Mouse (Mus musculus) MEL (cell line): ENCODE data around the gene Hnrnpf. TPM values are rescaled to one million over a fixed set of nuclear protein-coding genes. Genes with fewer than 3 reads are reported as not detected.

Experiments
- DNase-seq: peaks from one replicate; pipeline ENCODE4 v3.0.0; 2011; ENCODE audit warnings: low read depth, low spot score
- H3K27ac ChIP-seq: 2 replicates; pipeline ENCODE4 v1.5.1; 2012; ENCODE audit warnings: low read depth, mild to moderate bottlenecking, control low read depth, low read length, moderate library complexity; ENCODE audit not compliant: control insufficient read depth
- H3K27me3 ChIP-seq, 2 experiments: fragments of 150-350 bp in 1 of 2; sonication (generic) in 1 of 2; 2 replicates each; pipeline ENCODE4 v1.6.1; 2012; ENCODE audit warnings: low read length in 2 of 2, mild to moderate bottlenecking in 2 of 2, improper control_type of control experiment in 1 of 2, moderate library complexity in 1 of 2; ENCODE audit not compliant: insufficient read depth in 2 of 2, control insufficient read depth in 1 of 2
- H3K36me3 ChIP-seq, 2 experiments: 2 replicates each; pipeline ENCODE4 v1.6.1; 2012 to 2014; ENCODE audit warnings: low read length in 2 of 2, improper control_type of control experiment in 1 of 2, inconsistent platforms in 1 of 2, mild to moderate bottlenecking in 1 of 2; ENCODE audit not compliant: insufficient read depth in 2 of 2, control insufficient read depth in 1 of 2
- H3K4me1 ChIP-seq, 2 experiments: fragments of 150-350 bp in 1 of 2; sonication (generic) in 1 of 2; 2 replicates each; pipeline ENCODE4 v1.6.1; 2012; ENCODE audit warnings: low read length in 2 of 2, improper control_type of control experiment in 1 of 2, mild to moderate bottlenecking in 1 of 2; ENCODE audit not compliant: insufficient read depth in 2 of 2, control insufficient read depth in 1 of 2
- H3K4me3 ChIP-seq, 2 experiments: fragments of 150-350 bp in 1 of 2; sonication (generic) in 1 of 2; 2 replicates each; pipeline ENCODE4 v1.5.1; 2012; ENCODE audit warnings: low read depth in 2 of 2, low read length in 2 of 2, mild to moderate bottlenecking in 2 of 2, moderate library complexity in 2 of 2, control low read depth in 1 of 2, improper control_type of control experiment in 1 of 2; ENCODE audit not compliant: control insufficient read depth in 1 of 2, insufficient read depth in 1 of 2
- H3K79me2 ChIP-seq: 2 replicates; pipeline ENCODE4 v1.6.1; 2012; ENCODE audit warnings: mild to moderate bottlenecking, low read length, moderate library complexity; ENCODE audit not compliant: control insufficient read depth, poor library complexity, insufficient read depth
- H3K9ac ChIP-seq: 2 replicates; pipeline ENCODE4 v1.6.1; 2012; ENCODE audit warnings: low read depth, mild to moderate bottlenecking, control low read depth, low read length, moderate library complexity; ENCODE audit not compliant: control insufficient read depth, poor library complexity, severe bottlenecking
- H3K9me3 ChIP-seq: fragments of 150-350 bp; sonication (generic); replicated peaks from 2 replicates; pipeline ENCODE4 v1.6.1; 2012; ENCODE audit warnings: mild to moderate bottlenecking, low read length, improper control_type of control experiment, moderate library complexity; ENCODE audit not compliant: insufficient read depth
- CHD1 ChIP-seq: IDR thresholded peaks from 2 replicates; pipeline ENCODE4 v1.6.1; 2012; ENCODE audit warnings: low read depth, mild to moderate bottlenecking, inconsistent platforms, low read length, improper control_type of control experiment
- CHD2 ChIP-seq: IDR thresholded peaks from 2 replicates; pipeline ENCODE4 v1.6.1; 2011; ENCODE audit warnings: low read length, improper control_type of control experiment
- E2F4 ChIP-seq: IDR thresholded peaks from 2 replicates; pipeline ENCODE4 v1.6.1; 2011; ENCODE audit warnings: low read depth, low read length, improper control_type of control experiment, borderline replicate concordance
- ELF1 ChIP-seq: IDR thresholded peaks from 2 replicates; pipeline ENCODE4 v1.6.1; 2014; ENCODE audit warnings: low read depth, mild to moderate bottlenecking, inconsistent platforms, low read length, improper control_type of control experiment, moderate library complexity
- ETS1 ChIP-seq: IDR thresholded peaks from 2 replicates; pipeline ENCODE4 v1.6.1; 2012; ENCODE audit warnings: low read depth, mild to moderate bottlenecking, inconsistent platforms, low read length, improper control_type of control experiment, moderate library complexity
- GATA1 ChIP-seq: IDR thresholded peaks from 2 replicates; pipeline ENCODE4 v1.6.1; 2011; ENCODE audit warnings: low read depth, low read length, improper control_type of control experiment
- HCFC1 ChIP-seq: IDR thresholded peaks from 2 replicates; pipeline ENCODE4 v1.6.1; 2012; ENCODE audit warnings: low read depth, mild to moderate bottlenecking, inconsistent platforms, low read length, improper control_type of control experiment, moderate library complexity
- JUND ChIP-seq: IDR thresholded peaks from 2 replicates; pipeline ENCODE4 v1.6.1; 2011; ENCODE audit warnings: low read depth, mild to moderate bottlenecking, improper control_type of control experiment, low read length
- KAT2A ChIP-seq: conservative IDR thresholded peaks from 2 replicates; pipeline ENCODE4 v1.6.1; 2012; ENCODE audit warnings: low read depth, low read length, improper control_type of control experiment, inconsistent platforms
- MAFK ChIP-seq: IDR thresholded peaks from 2 replicates; pipeline ENCODE4 v1.6.1; 2011; ENCODE audit warnings: low read depth, mild to moderate bottlenecking, low read length, improper control_type of control experiment, borderline replicate concordance
- MAX ChIP-seq: IDR thresholded peaks from 2 replicates; pipeline ENCODE4 v1.6.1; 2011; ENCODE audit warnings: low read length, improper control_type of control experiment
- NELFE ChIP-seq: IDR thresholded peaks from 2 replicates; pipeline ENCODE4 v1.6.1; 2011; ENCODE audit warnings: low read depth, low read length, improper control_type of control experiment
- NRF1 ChIP-seq: IDR thresholded peaks from 2 replicates; pipeline ENCODE4 v1.6.1; 2014; ENCODE audit warnings: low read depth, mild to moderate bottlenecking, inconsistent platforms, low read length, improper control_type of control experiment, moderate library complexity; ENCODE audit not compliant: poor library complexity, insufficient read depth, severe bottlenecking
- POLR2A ChIP-seq, 2 experiments: IDR thresholded peaks; 2 replicates each; pipeline ENCODE4 v1.6.1; 2011 to 2012; ENCODE audit warnings: low read length in 2 of 2, mild to moderate bottlenecking in 2 of 2, control low read depth in 1 of 2, improper control_type of control experiment in 1 of 2, low read depth in 1 of 2, moderate library complexity in 1 of 2; ENCODE audit not compliant: control insufficient read depth in 1 of 2, insufficient read depth in 1 of 2, poor library complexity in 1 of 2
- POLR2AphosphoS2 ChIP-seq: IDR thresholded peaks from 2 replicates; pipeline ENCODE4 v1.6.1; 2011; ENCODE audit warnings: low read length, improper control_type of control experiment
- POLR2AphosphoS5 ChIP-seq: IDR thresholded peaks from 2 replicates; pipeline ENCODE4 v1.6.1; 2012; ENCODE audit warnings: low read depth, borderline replicate concordance, mild to moderate bottlenecking, inconsistent platforms, low read length, moderate library complexity, mixed read lengths
- RCOR1 ChIP-seq: IDR thresholded peaks from 2 replicates; pipeline ENCODE4 v1.6.1; 2012; ENCODE audit warnings: low read depth, mild to moderate bottlenecking, inconsistent platforms, low read length, improper control_type of control experiment
- SIN3A ChIP-seq: IDR thresholded peaks from 2 replicates; pipeline ENCODE4 v1.6.1; 2012; ENCODE audit warnings: low read length, improper control_type of control experiment, inconsistent platforms
- SMC3 ChIP-seq: IDR thresholded peaks from 2 replicates; pipeline ENCODE4 v1.6.1; 2011; ENCODE audit warnings: low read depth, low read length, improper control_type of control experiment
- TAL1 ChIP-seq: IDR thresholded peaks from 2 replicates; pipeline ENCODE4 v1.6.1; 2012; ENCODE audit warnings: mild to moderate bottlenecking, inconsistent platforms, low read length, moderate library complexity, mixed read lengths
- TBP ChIP-seq: IDR thresholded peaks from 2 replicates; pipeline ENCODE4 v1.8.0; 2011; ENCODE audit warnings: low read depth, low read length, improper control_type of control experiment
- TCF12 ChIP-seq: IDR thresholded peaks from 2 replicates; pipeline ENCODE4 v1.6.1; 2014; ENCODE audit warnings: low read depth, mild to moderate bottlenecking, inconsistent platforms, low read length, improper control_type of control experiment, moderate library complexity
- UBTF ChIP-seq: IDR thresholded peaks from 2 replicates; pipeline ENCODE4 v1.6.1; 2012; ENCODE audit warnings: low read depth, mild to moderate bottlenecking, inconsistent platforms, low read length, improper control_type of control experiment, moderate library complexity, borderline replicate concordance; ENCODE audit not compliant: insufficient read depth
- USF2 ChIP-seq, 2 experiments: IDR thresholded peaks; 2 replicates each; pipeline ENCODE4 v1.6.1; 2011 to 2012; ENCODE audit warnings: improper control_type of control experiment in 2 of 2, low read length in 2 of 2, borderline replicate concordance in 1 of 2, inconsistent platforms in 1 of 2, low read depth in 1 of 2, mild to moderate bottlenecking in 1 of 2; ENCODE audit not compliant: insufficient read depth in 1 of 2
- ZC3H11A ChIP-seq: IDR thresholded peaks from 2 replicates; pipeline ENCODE4 v1.6.1; 2012; ENCODE audit warnings: low read depth, mild to moderate bottlenecking, inconsistent platforms, low read length, improper control_type of control experiment
- ZKSCAN1 ChIP-seq: IDR thresholded peaks from 2 replicates; pipeline ENCODE4 v1.6.1; 2012; ENCODE audit warnings: low read depth, mild to moderate bottlenecking, inconsistent platforms, low read length, improper control_type of control experiment, moderate library complexity
- ZMIZ1 ChIP-seq: IDR thresholded peaks from 2 replicates; pipeline ENCODE4 v1.6.1; 2012; ENCODE audit warnings: low read depth, mild to moderate bottlenecking, inconsistent platforms, low read length, improper control_type of control experiment, moderate library complexity
- ZNF384 ChIP-seq: IDR thresholded peaks from 2 replicates; pipeline ENCODE4 v1.6.1; 2012; ENCODE audit warnings: low read depth, mild to moderate bottlenecking, inconsistent platforms, low read length, improper control_type of control experiment
- polyA plus RNA-seq, 2 experiments: library from polyadenylated mRNA; stranded (reverse) in 1 of 2; unstranded in 1 of 2; fragments of >175 nt in 1 of 2; fragments of >200 nt in 1 of 2; gene quantifications; 2 replicates each; pipeline versions ENCODE4 v1.2.1 to v1.2.4; 2012; ENCODE audit warnings: low replicate concordance in 2 of 2, low read depth in 1 of 2; ENCODE audit not compliant: insufficient read length in 2 of 2, insufficient read depth in 1 of 2, missing spikeins in 1 of 2
- total RNA-seq: library from RNA; depleted of rRNA; stranded (reverse); fragments of 300-350 nt; gene quantifications from 2 replicates; pipeline ENCODE4 v1.2.3, GENCODE M21; 2012

Gene Hnrnpf
- total and polyA plus RNA-seq, 3 experiments, result 722 to 2,287 (median 882) TPM

DNA sequence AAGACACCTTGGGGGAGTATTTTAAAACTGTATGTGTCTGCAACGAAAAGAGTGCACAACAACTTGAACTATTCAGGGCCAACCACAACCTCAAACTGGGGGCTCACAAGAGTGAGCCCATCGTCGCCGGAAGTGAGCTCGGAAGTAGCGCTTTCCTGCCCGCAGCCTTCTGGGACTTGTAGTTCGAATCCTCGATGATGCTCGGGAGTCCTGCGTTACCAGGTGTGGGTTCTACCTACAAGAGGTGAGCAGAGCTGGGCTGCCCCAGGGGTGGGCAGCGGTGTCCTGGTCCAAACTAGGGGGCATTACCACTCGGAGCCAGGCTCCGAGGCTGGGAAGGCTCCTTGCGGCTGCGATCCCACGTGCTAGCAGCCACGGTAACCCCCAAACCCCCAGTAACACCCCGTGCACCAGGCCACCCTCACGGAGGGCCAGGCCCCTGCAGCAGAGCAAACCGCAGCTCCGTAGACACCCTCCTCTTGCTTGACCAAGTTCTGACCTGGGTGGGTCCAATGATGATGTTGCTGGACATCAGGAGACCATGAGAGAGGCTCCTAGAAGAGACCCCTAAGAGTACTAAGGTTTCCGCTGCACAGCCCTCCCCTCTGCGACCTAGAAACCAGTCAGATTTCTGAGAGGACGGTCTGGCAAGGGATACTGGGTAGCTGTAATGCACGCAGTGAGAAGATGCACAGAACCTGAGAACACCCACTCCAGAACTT, 37.1 kb upstream of the Hnrnpf start (continued):
- TF ChIP-seq CHD2, result no peak
- TF ChIP-seq MAFK, result no peak
- peak; percentile 56 for TF ChIP-seq TCF12
- peak; percentile 72; the same call in 1 of the 2 replicates for TF ChIP-seq ELF1
- no peak for TF ChIP-seq ZKSCAN1
- peak in 1 of 2 experiments; percentile 90; a peak in 2 of 4 replicates for TF ChIP-seq POLR2A (IDR thresholded peaks at IDR 0.05; ENCODE audit: control insufficient read depth in 1 of 2, insufficient read depth in 1 of 2, low read depth in 1 of 2, low read length in 2 of 2, poor library complexity in 1 of 2)
- TF ChIP-seq TBP, result peak; percentile 88
- TF ChIP-seq POLR2AphosphoS2, result peak; percentile 83
- peak; percentile 75; the same call in 1 of the 2 replicates for TF ChIP-seq MAX
- peak; percentile 82; the same call in 1 of the 2 replicates for TF ChIP-seq KAT2A
- TF ChIP-seq JUND, result no peak
- no peak for TF ChIP-seq CHD1
- TF ChIP-seq ETS1, result no peak
- TF ChIP-seq ZMIZ1, result peak; percentile 85
- no peak for TF ChIP-seq UBTF
- TF ChIP-seq ZC3H11A, result no peak
- no peak for TF ChIP-seq ZNF384
- no peak for TF ChIP-seq TAL1
- TF ChIP-seq RCOR1, result no peak
- TF ChIP-seq NELFE, result peak; percentile 86
- TF ChIP-seq HCFC1, result peak; percentile 99
- TF ChIP-seq SIN3A, result peak; percentile 85
- TF ChIP-seq NRF1, result no peak
- TF ChIP-seq, all 39 proteins: peak for 14

DNA sequence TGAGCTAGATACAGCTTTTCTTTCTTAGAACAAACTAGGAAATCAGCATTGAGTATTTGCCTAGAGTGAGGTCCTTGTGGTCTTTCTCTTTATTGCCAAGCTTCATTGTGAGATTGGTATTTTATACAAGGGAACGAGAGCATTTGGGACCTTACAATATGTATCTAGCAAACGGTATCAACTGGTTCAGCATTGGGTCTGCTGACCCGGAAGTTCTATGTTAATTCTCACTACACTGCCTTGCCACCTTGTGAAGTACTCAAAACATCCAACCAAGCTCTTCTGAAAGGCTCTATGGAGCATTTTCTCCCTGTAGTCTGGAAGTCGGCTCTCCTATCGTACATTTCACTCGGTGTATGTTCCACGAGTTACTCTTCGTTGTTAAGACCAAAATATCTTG, 36.4 kb upstream of the Hnrnpf start:
- Histone ChIP-seq H3K27me3 (no peaks in the 10 kb centered on the region), H3K4me3 (peak overlapping the region; percentile 69 to 87), H3K4me1 (peaks cover 0 to 3% of the 10 kb centered on the region in 2 experiments; a peak in 1 of 4 replicates)
- DNase-seq, result no peak
- no peak for TF ChIP-seq GATA1
- TF ChIP-seq NRF1, result no peak
- TF ChIP-seq JUND, result no peak
- no peak for TF ChIP-seq TAL1
- TF ChIP-seq SMC3, result no peak
- no peak for TF ChIP-seq MAFK
- TF ChIP-seq USF2 (IDR thresholded peaks at IDR 0.05; ENCODE audit: borderline replicate concordance in 1 of 2, insufficient read depth in 1 of 2, low read depth in 1 of 2, low read length in 2 of 2), result no peak
- TF ChIP-seq HCFC1, result no peak
- TF ChIP-seq POLR2AphosphoS5, result no peak
- TF ChIP-seq TCF12, result no peak
- TF ChIP-seq CHD1, result no peak
- no peak for TF ChIP-seq E2F4
- TF ChIP-seq ZC3H11A, result no peak
- TF ChIP-seq RCOR1, result no peak
- TF ChIP-seq NELFE, result no peak
- TF ChIP-seq, all 39 proteins: peak for 0
- Histone ChIP-seq H3K79me2 (peaks cover 2% of the 10 kb centered on the region; the same call in 1 of the 2 replicates), H3K27ac (no peak overlapping the region), H3K9ac (peak overlapping the region; percentile 71), H3K36me3 (peaks cover 0 to 10% of the 10 kb centered on the region in 2 experiments; a peak in 2 of 4 replicates), H3K9me3 (no peaks in the 10 kb centered on the region)
